Mouse (Mus musculus) T-helper 17 cell (primary cell): ENCODE measurements around the gene Cept1.

ENCODE experiments used
- in situ Hi-C, 2 experiments: fragments of 300-600 bp; cut with MboI, MseI; formaldehyde crosslinking; loops; 1 replicate in 1 of 2; 2 replicates in 1 of 2; pipeline ENCODE4 v1.15.1; 2025; ENCODE audit warnings: high pct_unique_total_duplicates in 2 of 2

The Cept1 gene

GRCm38 (mm10) chr3:106495346-106496044, 52.1 kb downstream of the Cept1 start:
- in situ Hi-C loops, result no loop called here

- in situ Hi-C loops, result loop anchor here in 1 of 2 experiments (5.0 kb wide), 1 partner anchor 43 kb away; no protein-coding TSS in a partner anchor
Measured at GRCm38 (mm10) chr3:106494417-106494950, 53.1 kb downstream of the Cept1 start.

GRCm38 (mm10) chr3:106493882-106494281, 53.7 kb downstream of the Cept1 start:
- in situ Hi-C loops, result loop anchor here in 1 of 2 experiments (5.0 kb wide), 1 partner anchor 43 kb away; no protein-coding TSS in a partner anchor

GRCm38 (mm10) chr3:106493202-106493601, 54.4 kb downstream of the Cept1 start:
- in situ Hi-C loops, result loop anchor here in 1 of 2 experiments (5.0 kb wide), 1 partner anchor 44 kb away; no protein-coding TSS in a partner anchor

- in situ Hi-C loops, result loop anchor here in 1 of 2 experiments (5.0 kb wide), 1 partner anchor 45 kb away; no protein-coding TSS in a partner anchor
Measured at GRCm38 (mm10) chr3:106492723-106493122, 54.9 kb downstream of the Cept1 start.

GRCm38 (mm10) chr3:106490239-106490638, 57.4 kb downstream of the Cept1 start:
- in situ Hi-C loops, result loop anchor here in 1 of 2 experiments (5.0 kb wide), 1 partner anchor 47 kb away; no protein-coding TSS in a partner anchor

GRCm38 (mm10) chr3:106487551-106487950, 60.1 kb downstream of the Cept1 start:
- in situ Hi-C loops, result loop anchor here (5.0 to 10.0 kb wide), 3 partner anchors 300 to 847 kb away; partner anchors contain the start of genes Ddx20 (in 2 of the 2) and Rbm15 (in 1 of the 2)

- in situ Hi-C loops, result loop anchor here (5.0 to 10.0 kb wide), 3 partner anchors 301 to 849 kb away; partner anchors contain the start of genes Ddx20 (in 2 of the 2) and Rbm15 (in 1 of the 2)
Measured at GRCm38 (mm10) chr3:106485810-106486209, 61.8 kb downstream of the Cept1 start.

GRCm38 (mm10) chr3:106484861-106485260, 62.7 kb downstream of the Cept1 start:
- in situ Hi-C loops, result loop anchor here (5.0 to 10.0 kb wide), 3 partner anchors 302 to 850 kb away; partner anchors contain the start of genes Ddx20 (in 2 of the 2) and Rbm15 (in 1 of the 2)

GRCm38 (mm10) chr3:106483796-106484405, 63.7 kb downstream of the Cept1 start:
- in situ Hi-C loops, result loop anchor here (10.0 kb wide), 2 partner anchors 799 to 851 kb away; partner anchors contain the start of genes Ddx20 (in 2 of the 2) and Rbm15 (in 1 of the 2)

GRCm38 (mm10) chr3:106483297-106483696, 64.3 kb downstream of the Cept1 start:
- in situ Hi-C loops, result loop anchor here (10.0 kb wide), 2 partner anchors 798 to 852 kb away; partner anchors contain the start of genes Ddx20 (in 2 of the 2) and Rbm15 (in 1 of the 2)

GRCm38 (mm10) chr3:106482281-106483081, 65.1 kb downstream of the Cept1 start, which contains the start of gene Dennd2d:
Gene Dennd2d (plus strand): TSS chr3:106482405.
- in situ Hi-C loops, result loop anchor here (10.0 kb wide), 2 partner anchors 798 to 852 kb away; partner anchors contain the start of genes Ddx20 (in 2 of the 2) and Rbm15 (in 1 of the 2)

- in situ Hi-C loops, result no loop called here
Measured at GRCm38 (mm10) chr3:106476863-106477262, 70.7 kb downstream of the Cept1 start.

- in situ Hi-C loops, result no loop called here
Measured at GRCm38 (mm10) chr3:106474210-106474609, 73.4 kb downstream of the Cept1 start.

- in situ Hi-C loops, result loop anchor here in 1 of 2 experiments (10.0 kb wide), 1 partner anchor 850 kb away; no protein-coding TSS in a partner anchor
Measured at GRCm38 (mm10) chr3:106464750-106465149, 82.9 kb downstream of the Cept1 start.

- in situ Hi-C loops, result loop anchor here in 1 of 2 experiments (10.0 kb wide), 1 partner anchor 852 kb away; no protein-coding TSS in a partner anchor
Measured at GRCm38 (mm10) chr3:106462493-106462892, 85.1 kb downstream of the Cept1 start.

- in situ Hi-C loops, result loop anchor here in 1 of 2 experiments (10.0 kb wide), 1 partner anchor 853 kb away; no protein-coding TSS in a partner anchor
Measured at GRCm38 (mm10) chr3:106462059-106462470, 85.5 kb downstream of the Cept1 start.

GRCm38 (mm10) chr3:106457298-106457869, 90.2 kb downstream of the Cept1 start:
- in situ Hi-C loops, result no loop called here

GRCm38 (mm10) chr3:106452616-106453015, 95.0 kb downstream of the Cept1 start:
- in situ Hi-C loops, result no loop called here
